Mouse (Mus musculus) lung, embryonic 14.5 days (tissue): ENCODE data around the gene Gm20517. TPM values are rescaled to one million over a fixed set of nuclear protein-coding genes. Genes with fewer than 3 reads are reported as not detected.

Experiments used
- ATAC-seq: fragments of 200-750 bp; cut with Nextera tagmentation; 2 replicates; pipeline ENCODE4 v1.8.0; 2017; ENCODE audit warnings: mild to moderate bottlenecking, moderate TSS enrichment, moderate library complexity; ENCODE audit not compliant: insufficient read depth
- DNase-seq: peaks from one replicate; pipeline ENCODE4 v3.0.0-alpha.2; 2015
- H3K27ac ChIP-seq: fragments of 300-500 bp; sonication (generic); 2 replicates; pipeline ENCODE4 v1.5.1; 2014; ENCODE audit warnings: low read depth, mild to moderate bottlenecking, moderate library complexity
- H3K27me3 ChIP-seq: fragments of 300-500 bp; sonication (generic); 2 replicates; pipeline ENCODE4 v1.6.1; 2014; ENCODE audit warnings: low read length, control low read depth; ENCODE audit not compliant: insufficient read depth
- H3K36me3 ChIP-seq: fragments of 300-500 bp; sonication (generic); 2 replicates; pipeline ENCODE4 v1.6.1; 2014; ENCODE audit warnings: control low read depth; ENCODE audit not compliant: insufficient read depth
- H3K4me1 ChIP-seq: fragments of 300-500 bp; sonication (generic); 2 replicates; pipeline ENCODE4 v1.6.1; 2014; ENCODE audit warnings: antibody characterized with exemption, control low read depth; ENCODE audit not compliant: insufficient read depth
- H3K4me2 ChIP-seq: fragments of 300-500 bp; sonication (generic); 2 replicates; pipeline ENCODE4 v1.6.1; 2014; ENCODE audit warnings: mild to moderate bottlenecking
- H3K4me3 ChIP-seq: fragments of 300-500 bp; sonication (generic); 2 replicates; pipeline ENCODE4 v1.5.1; 2014; ENCODE audit warnings: low read depth, low read length
- H3K9ac ChIP-seq: fragments of 300-500 bp; sonication (generic); 2 replicates; pipeline ENCODE4 v1.6.1; 2014
- H3K9me3 ChIP-seq: fragments of 300-500 bp; sonication (generic); 2 replicates; pipeline ENCODE4 v1.6.1; 2016; ENCODE audit warnings: low read depth, low read length, control low read depth
- CTCF ChIP-seq: IDR thresholded peaks from 2 replicates; pipeline ENCODE4 v1.5.1; 2016; ENCODE audit warnings: antibody characterized with exemption, low read depth
- WGBS: fragments of 180-500 bp; shearing (Covaris S2); extraction: QIAGEN DNeasy Blood & Tissue Kit; methylation state at CpG from one replicate; pipeline ENCODE4 v1.1.7; 2014; 5-methylcytosine and 5-hydroxymethylcytosine counted together
- polyA plus RNA-seq: library from polyadenylated mRNA; unstranded; fragments of >200 nt; fragmentation: Nextera tagmentation; extraction: Ambion mirVana; gene quantifications from 2 replicates; pipeline ENCODE4 v1.2.1, GENCODE M21; 2014

The Gm20517 gene
- polyA plus RNA-seq, 1 experiment from 2014 or later = 0.74 TPM

DNA sequence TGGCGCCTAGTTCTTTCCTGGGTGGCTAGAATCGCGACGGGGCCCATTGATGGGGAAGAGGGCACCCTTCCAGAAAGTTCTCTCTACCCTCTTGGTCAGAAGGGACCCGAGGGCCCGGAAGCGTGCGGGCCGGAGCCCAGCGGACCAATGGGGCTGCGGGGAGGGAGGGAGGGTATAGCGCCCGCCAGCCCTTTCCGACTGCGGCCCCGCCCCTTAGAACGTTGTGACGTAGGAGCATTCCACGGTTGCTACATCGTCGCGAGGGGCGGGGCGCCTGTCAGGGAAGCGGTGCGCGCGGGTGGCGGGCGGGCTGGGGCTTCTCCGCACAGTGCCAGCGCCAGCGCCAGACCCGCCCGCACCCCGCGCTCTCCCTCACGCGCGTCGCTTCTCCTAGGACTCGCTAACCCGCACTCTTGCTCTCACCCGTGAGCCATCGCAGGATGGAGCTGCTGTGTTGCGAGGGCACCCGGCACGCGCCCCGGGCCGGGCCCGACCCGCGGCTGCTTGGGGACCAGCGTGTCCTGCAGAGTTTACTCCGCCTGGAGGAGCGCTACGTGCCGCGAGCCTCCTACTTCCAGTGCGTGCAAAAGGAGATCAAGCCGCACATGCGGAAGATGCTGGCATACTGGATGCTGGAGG, 18.1 kb upstream of the Gm20517 start:
- H3K9ac ChIP-seq = peak overlapping the region; percentile 89
- H3K4me2 ChIP-seq = peak overlapping the region; percentile 99
- H3K27ac ChIP-seq = peak overlapping the region; percentile 98
- ATAC-seq = peak; percentile 85
- peak; percentile 99 for DNase-seq
- peaks cover 17% of the 10 kb centered on the region for H3K4me1 ChIP-seq
- peaks cover 33% of the 10 kb centered on the region for H3K36me3 ChIP-seq
- no peak for TF ChIP-seq CTCF
- H3K27me3 ChIP-seq = no peaks in the 10 kb centered on the region
- peak overlapping the region; percentile 71 for H3K4me3 ChIP-seq
- H3K9me3 ChIP-seq = no peaks in the 10 kb centered on the region
- WGBS = under 1% methylated on average over 63 of the region's 63 CpGs

DNA sequence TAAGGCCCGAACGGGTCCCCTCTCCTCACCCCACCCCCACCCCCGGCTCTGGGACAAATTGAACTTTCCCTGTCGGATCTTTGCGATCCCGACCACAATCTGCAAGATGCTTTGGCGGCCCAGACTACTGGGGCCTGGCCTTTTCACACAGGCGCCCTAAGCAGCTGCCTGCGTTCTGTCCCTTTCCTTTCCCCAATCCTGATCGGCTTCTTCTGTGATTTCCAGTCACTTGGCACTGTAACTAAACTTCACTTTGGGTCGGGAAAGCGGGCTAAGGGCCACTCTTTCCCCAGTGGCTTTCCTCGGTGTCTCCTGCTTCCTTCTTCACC, 17.6 kb upstream of the Gm20517 start:
- DNase-seq (no peak), ATAC-seq (no peak; the same call in 1 of the 2 replicates)
- peaks cover 17% of the 10 kb centered on the region for H3K4me1 ChIP-seq
- peaks cover 38% of the 10 kb centered on the region for H3K36me3 ChIP-seq
- H3K4me2 ChIP-seq = peak overlapping the region; percentile 99
- peak overlapping the region; percentile 71 for H3K4me3 ChIP-seq
- no peaks in the 10 kb centered on the region for H3K27me3 ChIP-seq
- peak overlapping the region; percentile 89 for H3K9ac ChIP-seq
- H3K9me3 ChIP-seq = no peaks in the 10 kb centered on the region
- no peak for TF ChIP-seq CTCF
- WGBS = 0% methylated on average over 13 of the region's 13 CpGs
- H3K27ac ChIP-seq = peak overlapping the region; percentile 98

DNA sequence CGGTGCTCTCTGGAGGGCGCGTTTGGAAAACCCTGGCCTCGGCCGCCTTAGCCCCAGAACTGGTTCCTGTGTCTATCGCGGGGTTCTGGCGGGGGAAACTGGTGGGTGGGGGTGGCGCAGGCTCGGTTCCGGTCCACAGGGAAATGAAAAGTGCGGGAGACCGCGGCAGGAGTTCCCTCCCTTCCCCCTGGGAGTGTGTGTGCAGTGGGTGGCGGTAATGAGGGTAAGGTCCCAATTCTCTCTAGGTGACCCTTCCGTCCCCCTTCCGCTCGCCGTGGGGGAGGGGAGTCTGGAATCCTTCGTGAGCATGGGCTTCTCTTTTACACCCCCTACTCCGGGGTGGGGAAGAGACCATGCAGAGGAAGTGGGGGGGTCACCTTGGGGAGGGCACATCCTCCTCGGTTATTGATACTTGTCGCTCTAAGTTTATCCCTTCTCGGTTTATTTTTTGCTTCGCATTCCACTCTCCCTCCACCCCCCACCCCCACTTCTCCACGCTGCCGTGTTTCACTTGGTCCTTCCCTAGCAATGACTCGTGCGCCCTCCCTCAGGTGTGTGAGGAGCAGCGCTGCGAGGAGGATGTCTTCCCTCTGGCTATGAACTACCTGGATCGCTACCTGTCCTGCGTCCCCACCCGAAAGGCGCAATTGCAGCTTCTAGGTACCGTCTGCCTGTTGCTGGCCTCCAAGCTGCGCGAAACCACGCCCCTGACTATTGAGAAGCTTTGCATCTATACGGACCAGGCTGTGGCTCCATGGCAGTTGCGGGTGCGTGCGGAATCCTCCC, 17.0 kb upstream of the Gm20517 start:
- Histone ChIP-seq H3K36me3 (peaks cover 43% of the 10 kb centered on the region), H3K4me1 (peaks cover 17% of the 10 kb centered on the region), H3K4me3 (peak overlapping the region; percentile 71), H3K4me2 (peak overlapping the region; percentile 99), H3K9me3 (no peaks in the 10 kb centered on the region), H3K9ac (peak overlapping the region; percentile 89), H3K27ac (peak overlapping the region; percentile 98), H3K27me3 (no peaks in the 10 kb centered on the region)
- ATAC-seq (no peak), DNase-seq (peak; percentile 66)
- WGBS = under 1% methylated on average over 43 of the region's 43 CpGs
- TF ChIP-seq CTCF = no peak

- WGBS = under 1% methylated on average over 8 of the region's 9 CpGs
- Histone ChIP-seq H3K4me3 (peak overlapping the region; percentile 71), H3K27ac (peak overlapping the region; percentile 98), H3K9me3 (no peaks in the 10 kb centered on the region), H3K27me3 (no peaks in the 10 kb centered on the region), H3K4me1 (peaks cover 17% of the 10 kb centered on the region), H3K9ac (peak overlapping the region; percentile 89), H3K36me3 (peaks cover 49% of the 10 kb centered on the region), H3K4me2 (peak overlapping the region; percentile 99)
- ATAC-seq (no peak), DNase-seq (no peak)
- no peak for TF ChIP-seq CTCF
Observed at GRCm38 (mm10) chr17:47594969-47595247, 16.5 kb upstream of the Gm20517 start.

- H3K4me2 ChIP-seq = peak overlapping the region; percentile 99
- no peak for TF ChIP-seq CTCF
- peaks cover 17% of the 10 kb centered on the region for H3K4me1 ChIP-seq
- peaks cover 53% of the 10 kb centered on the region for H3K36me3 ChIP-seq
- H3K27ac ChIP-seq = peak overlapping the region; percentile 98
- peak overlapping the region; percentile 71 for H3K4me3 ChIP-seq
- DNase-seq = peak; percentile 88
- peak; percentile 57 for ATAC-seq
- H3K9me3 ChIP-seq = no peaks in the 10 kb centered on the region
- WGBS = 0% methylated on average over 21 of the region's 21 CpGs
- peak overlapping the region; percentile 89 for H3K9ac ChIP-seq
- no peaks in the 10 kb centered on the region for H3K27me3 ChIP-seq
Observed at GRCm38 (mm10) chr17:47595248-47596161, 15.9 kb upstream of the Gm20517 start.

- 0 out of 2 replicates have a peak, but pooled peaks have one; percentile 1 for ATAC-seq
- H3K4me2 ChIP-seq = peak overlapping the region; percentile 99
- H3K9me3 ChIP-seq = no peaks in the 10 kb centered on the region
- H3K27ac ChIP-seq = peak overlapping the region; percentile 98
- WGBS = 29% methylated on average over 6 of the region's 6 CpGs
- H3K4me1 ChIP-seq = peaks cover 17% of the 10 kb centered on the region
- H3K4me3 ChIP-seq = peak overlapping the region; percentile 71
- peak overlapping the region; percentile 89 for H3K9ac ChIP-seq
- H3K36me3 ChIP-seq = peaks cover 61% of the 10 kb centered on the region
- no peaks in the 10 kb centered on the region for H3K27me3 ChIP-seq
- DNase-seq = peak; percentile 31
- TF ChIP-seq CTCF = no peak
Observed at GRCm38 (mm10) chr17:47596162-47596838, 15.1 kb upstream of the Gm20517 start.
